Mouse (Mus musculus): ENCODE results near the gene Zyg11b. TPM values are rescaled to one million over a fixed set of nuclear protein-coding genes. Genes with fewer than 3 reads are reported as not detected.
A peak's percentile ranks its signal among the peaks of the same experiment; 100 is the strongest.

The Zyg11b gene
- polyA plus RNA-seq, 1 experiment from 2014 or later: 37.6 TPM

DNA sequence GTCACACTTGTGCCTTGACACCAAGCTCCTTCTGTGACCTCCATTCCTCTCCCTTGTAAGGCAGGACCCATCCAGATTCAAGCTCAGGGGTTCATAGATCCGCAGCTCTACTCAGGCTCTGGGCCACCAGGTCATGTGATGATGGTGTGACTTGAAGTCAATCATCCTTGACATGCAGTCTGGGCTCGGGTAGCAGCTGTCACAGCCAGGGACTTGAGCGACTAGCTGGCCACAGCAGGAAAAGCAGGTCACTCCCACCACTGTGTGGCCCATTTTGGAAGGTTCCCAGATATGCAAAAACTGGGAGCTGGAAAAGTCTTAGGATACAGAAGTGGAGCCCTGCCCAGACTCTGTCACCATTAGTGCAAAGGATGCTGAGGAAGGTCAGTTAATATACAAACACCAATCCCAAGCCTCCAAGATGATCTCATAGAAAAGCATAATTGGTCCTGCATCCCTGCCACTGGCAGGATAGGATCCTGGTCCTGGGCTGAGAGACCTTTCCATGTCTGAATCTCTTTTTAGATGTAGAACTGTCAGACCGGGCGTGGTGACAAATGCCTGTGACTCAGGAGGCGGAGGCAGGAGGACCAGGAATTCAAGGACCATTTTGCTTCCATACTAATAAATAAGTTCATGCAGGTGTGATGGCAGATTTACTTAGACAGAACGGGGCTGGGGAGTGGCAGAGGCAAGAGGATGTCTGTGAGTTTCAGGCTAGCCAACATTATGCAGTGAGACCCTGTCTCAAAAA is 19.9 kb upstream of the Zyg11b start:
- Histone ChIP-seq H3K9ac (replicated peaks; ENCODE audit: low read depth, low read length) (no peak overlapping the region), H3K36me3 (ENCODE audit: control insufficient read depth, insufficient read depth) (no peaks in the 10 kb centered on the region), H3K27me3 (replicated peaks; ENCODE audit: control insufficient read depth, insufficient read depth, low read length) (no peaks in the 10 kb centered on the region), H3K27ac (ENCODE audit: low read length) (no peak overlapping the region), H3K9me3 (ENCODE audit: control insufficient read depth, low read length) (0 out of 2 replicates have a peak, but pooled peaks cover 2% of the 10 kb centered on the region), H3K4me3 (replicated peaks; ENCODE audit: low read length) (no peak overlapping the region), H3K4me2 (ENCODE audit: low read length) (no peak overlapping the region), H3K4me1 (replicated peaks; ENCODE audit: control insufficient read depth, insufficient read depth, low read length) (no peaks in the 10 kb centered on the region)
- ATAC-seq: no peak
- 81% methylated on average over 7 of the region's 7 CpGs for WGBS

DNA sequence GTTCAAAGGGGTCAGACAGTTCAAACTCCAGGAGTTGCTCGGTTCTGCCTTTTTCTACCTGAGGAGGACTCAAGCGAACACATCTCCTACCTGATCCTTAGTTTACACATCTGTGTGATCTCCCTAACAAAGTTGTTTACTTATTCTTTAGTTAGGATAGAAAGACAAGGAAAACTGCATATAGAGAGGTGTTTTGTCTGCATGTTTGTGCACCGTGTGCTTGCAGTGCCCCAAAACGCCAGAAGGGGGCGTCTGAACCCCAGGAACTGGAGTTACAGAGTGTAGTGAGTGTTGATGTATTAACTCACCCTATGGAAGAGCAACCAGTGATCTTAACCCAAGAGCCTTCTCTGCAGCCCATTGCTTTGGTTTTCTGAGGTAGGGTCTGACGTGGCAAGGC is 18.9 kb upstream of the Zyg11b start:
- H3K27ac ChIP-seq (ENCODE audit: low read length): no peak overlapping the region
- H3K4me3 ChIP-seq (replicated peaks; ENCODE audit: low read length): no peak overlapping the region
- H3K36me3 ChIP-seq (ENCODE audit: control insufficient read depth, insufficient read depth): no peaks in the 10 kb centered on the region
- 73% methylated on average over 6 of the region's 6 CpGs for WGBS
- ATAC-seq: no peak
- no peaks in the 10 kb centered on the region for H3K27me3 ChIP-seq (replicated peaks; ENCODE audit: control insufficient read depth, insufficient read depth, low read length)
- H3K9me3 ChIP-seq (ENCODE audit: control insufficient read depth, low read length): 0 out of 2 replicates have a peak, but pooled peaks cover 2% of the 10 kb centered on the region
- no peaks in the 10 kb centered on the region for H3K4me1 ChIP-seq (replicated peaks; ENCODE audit: control insufficient read depth, insufficient read depth, low read length)
- H3K9ac ChIP-seq (replicated peaks; ENCODE audit: low read depth, low read length): no peak overlapping the region
- H3K4me2 ChIP-seq (ENCODE audit: low read length): no peak overlapping the region

DNA sequence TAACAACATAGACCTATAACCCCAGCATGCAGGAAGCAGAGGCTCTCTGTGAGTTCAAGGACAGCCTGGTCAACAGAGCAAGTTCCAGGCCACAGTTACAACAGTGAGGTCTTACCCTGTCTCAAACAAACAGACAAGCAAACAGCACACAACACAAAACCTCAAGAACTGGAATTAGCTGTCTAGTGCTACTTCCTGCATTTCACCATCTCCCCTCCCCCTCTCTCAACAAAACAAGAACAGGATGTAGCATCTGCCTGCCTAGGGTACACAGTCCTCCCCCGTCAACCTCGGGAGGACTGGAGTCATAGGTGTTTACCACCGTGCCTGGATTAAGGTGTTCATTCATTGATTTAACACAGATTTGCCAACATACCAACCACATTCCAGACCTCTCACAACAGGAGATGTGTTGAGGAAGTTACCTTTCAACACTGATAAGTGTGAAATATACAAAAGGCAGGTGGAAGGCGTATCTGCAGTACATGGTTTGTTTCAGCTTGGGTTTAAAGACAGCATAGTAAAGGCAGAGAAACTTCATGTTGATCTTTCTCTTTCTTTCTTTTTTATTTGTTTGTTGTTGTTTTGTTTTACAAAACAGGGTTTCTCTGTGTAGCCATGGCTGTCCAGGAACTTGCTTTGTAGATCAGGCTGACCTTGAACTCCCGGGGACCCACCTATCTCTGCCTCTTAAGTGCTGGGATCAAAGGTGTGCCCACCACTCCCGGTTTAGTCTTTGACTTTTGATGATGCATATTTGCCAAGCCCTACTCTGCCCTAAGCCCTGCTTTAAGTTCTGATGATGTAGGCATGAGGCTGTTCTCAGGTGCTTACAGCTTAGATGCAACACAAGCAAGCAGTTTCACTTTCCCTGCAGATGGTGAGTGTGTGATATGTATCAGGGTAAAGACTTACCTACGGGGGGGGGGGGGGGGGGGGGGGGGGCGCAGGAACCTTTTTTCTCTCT is 18.0 kb upstream of the Zyg11b start:
- Histone ChIP-seq H3K4me1 (replicated peaks; ENCODE audit: control insufficient read depth, insufficient read depth, low read length) (no peaks in the 10 kb centered on the region), H3K27me3 (replicated peaks; ENCODE audit: control insufficient read depth, insufficient read depth, low read length) (no peaks in the 10 kb centered on the region), H3K36me3 (ENCODE audit: control insufficient read depth, insufficient read depth) (no peaks in the 10 kb centered on the region), H3K9ac (replicated peaks; ENCODE audit: low read depth, low read length) (no peak overlapping the region), H3K4me2 (ENCODE audit: low read length) (no peak overlapping the region), H3K4me3 (replicated peaks; ENCODE audit: low read length) (no peak overlapping the region), H3K9me3 (ENCODE audit: control insufficient read depth, low read length) (0 out of 2 replicates have a peak, but pooled peaks cover 2% of the 10 kb centered on the region), H3K27ac (ENCODE audit: low read length) (no peak overlapping the region)
- WGBS: 84% methylated on average over 7 of the region's 8 CpGs
- no peak for ATAC-seq

DNA sequence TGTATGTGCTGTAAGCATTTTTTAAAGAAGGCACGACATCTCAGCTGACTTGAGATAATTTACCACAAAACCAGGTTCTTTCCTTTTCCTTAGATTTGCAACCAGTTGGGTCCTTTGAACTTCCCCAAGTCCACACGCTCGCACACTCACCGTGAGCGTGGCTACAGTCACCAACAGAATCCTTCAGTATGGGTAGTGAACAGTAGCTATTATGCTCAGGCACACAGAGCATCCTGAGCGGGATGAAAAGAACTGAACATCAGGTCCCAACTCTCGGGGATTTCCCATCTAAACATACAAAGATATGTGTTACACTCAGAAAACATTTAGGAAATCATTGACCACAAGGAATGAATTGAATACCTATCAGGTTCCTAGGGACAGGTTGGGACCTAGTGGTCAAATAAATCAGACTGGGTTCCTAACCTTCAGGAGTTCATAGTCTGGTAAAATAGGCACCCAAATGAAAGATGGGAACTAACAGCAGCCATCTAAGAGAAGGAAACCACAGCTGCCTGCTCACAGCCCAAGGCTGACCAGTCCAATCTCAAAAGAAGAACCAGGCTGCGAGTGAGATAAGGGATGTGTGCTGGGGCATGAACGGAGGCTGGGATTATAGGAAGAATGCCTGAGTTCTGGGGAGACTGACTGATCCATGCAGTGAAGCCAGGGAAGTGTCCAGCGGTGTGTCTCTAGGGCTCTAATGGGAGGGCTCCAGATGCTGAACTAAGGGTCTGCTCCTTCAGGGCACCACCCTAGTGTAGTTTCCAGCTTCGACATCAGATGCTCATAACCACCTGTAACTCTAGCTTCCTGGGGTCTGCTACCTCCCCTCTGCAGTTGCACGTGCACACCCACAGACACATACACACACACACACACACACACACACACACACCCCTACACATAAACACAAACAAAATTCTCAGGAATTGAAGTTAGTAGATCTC is 17.0 kb upstream of the Zyg11b start:
- Histone ChIP-seq H3K36me3 (ENCODE audit: control insufficient read depth, insufficient read depth) (no peaks in the 10 kb centered on the region), H3K9me3 (ENCODE audit: control insufficient read depth, low read length) (0 out of 2 replicates have a peak, but pooled peaks cover 2% of the 10 kb centered on the region), H3K9ac (replicated peaks; ENCODE audit: low read depth, low read length) (no peak overlapping the region), H3K27ac (ENCODE audit: low read length) (no peak overlapping the region), H3K4me1 (replicated peaks; ENCODE audit: control insufficient read depth, insufficient read depth, low read length) (no peaks in the 10 kb centered on the region), H3K4me3 (replicated peaks; ENCODE audit: low read length) (no peak overlapping the region), H3K4me2 (ENCODE audit: low read length) (no peak overlapping the region), H3K27me3 (replicated peaks; ENCODE audit: control insufficient read depth, insufficient read depth, low read length) (no peaks in the 10 kb centered on the region)
- WGBS: 86% methylated on average over 12 of the region's 12 CpGs
- no peak for ATAC-seq

DNA sequence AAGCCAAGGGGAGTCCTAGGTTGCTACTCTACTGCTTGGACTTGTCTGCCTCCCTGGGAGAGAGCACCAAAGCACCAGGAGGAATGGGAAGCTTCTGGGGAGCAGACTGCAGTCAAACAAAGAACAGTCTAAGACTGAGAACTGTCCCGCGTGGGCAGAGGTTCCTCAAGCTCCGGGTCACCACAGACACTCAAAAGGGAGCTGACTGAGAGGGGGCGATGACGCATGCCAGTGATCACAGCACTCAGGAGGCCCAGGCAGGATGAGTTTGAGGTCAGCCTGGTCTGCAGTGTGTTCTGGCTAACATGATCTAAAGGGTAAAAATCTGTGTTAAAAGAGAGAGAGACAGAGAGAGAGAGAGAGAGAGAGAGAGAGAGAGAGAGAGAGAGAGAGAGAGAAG is 13.1 kb upstream of the Zyg11b start:
- WGBS: 73% methylated on average over 5 of the region's 5 CpGs

DNA sequence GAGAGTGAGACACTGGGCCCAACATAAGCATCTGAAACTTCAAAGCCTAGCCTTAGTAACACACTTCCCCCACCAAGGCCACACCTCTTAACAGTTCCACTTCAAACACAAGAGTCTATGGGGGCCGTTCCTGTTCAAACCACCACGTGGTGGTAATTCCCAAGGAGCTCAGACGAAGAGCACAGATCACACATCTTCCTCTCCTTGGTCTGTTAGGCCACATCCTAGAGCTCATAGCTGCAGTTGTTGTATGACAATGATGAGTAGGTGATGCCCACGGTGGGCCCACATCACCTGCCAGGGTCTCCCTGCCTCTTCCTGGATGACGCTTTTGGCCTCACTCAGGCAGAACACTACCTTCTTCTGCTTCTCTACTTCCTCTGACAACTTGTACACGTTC is 9.8 kb upstream of the Zyg11b start:
- H3K4me3 ChIP-seq (replicated peaks; ENCODE audit: low read length): no peak overlapping the region
- no peak overlapping the region for H3K27ac ChIP-seq (ENCODE audit: low read length)
- no peak for ATAC-seq
- H3K4me1 ChIP-seq (replicated peaks; ENCODE audit: control insufficient read depth, insufficient read depth, low read length): no peaks in the 10 kb centered on the region
- no peaks in the 10 kb centered on the region for H3K36me3 ChIP-seq (ENCODE audit: control insufficient read depth, insufficient read depth)
- H3K9me3 ChIP-seq (ENCODE audit: control insufficient read depth, low read length): no peaks in the 10 kb centered on the region
- no peaks in the 10 kb centered on the region for H3K27me3 ChIP-seq (replicated peaks; ENCODE audit: control insufficient read depth, insufficient read depth, low read length)
- H3K9ac ChIP-seq (replicated peaks; ENCODE audit: low read depth, low read length): no peak overlapping the region
- no peak overlapping the region for H3K4me2 ChIP-seq (ENCODE audit: low read length)
- WGBS: 85% methylated on average over 6 of the region's 6 CpGs

More for the DNA sequence above, 13.1 kb upstream of the Zyg11b start:
- no peak overlapping the region for H3K27ac ChIP-seq (ENCODE audit: low read length)
- H3K9ac ChIP-seq (replicated peaks; ENCODE audit: low read depth, low read length): no peak overlapping the region
- ATAC-seq: no peak
- H3K4me2 ChIP-seq (ENCODE audit: low read length): no peak overlapping the region
- no peaks in the 10 kb centered on the region for H3K9me3 ChIP-seq (ENCODE audit: control insufficient read depth, low read length)
- H3K36me3 ChIP-seq (ENCODE audit: control insufficient read depth, insufficient read depth): no peaks in the 10 kb centered on the region
- H3K4me3 ChIP-seq (replicated peaks; ENCODE audit: low read length): no peak overlapping the region
- no peaks in the 10 kb centered on the region for H3K27me3 ChIP-seq (replicated peaks; ENCODE audit: control insufficient read depth, insufficient read depth, low read length)
- no peaks in the 10 kb centered on the region for H3K4me1 ChIP-seq (replicated peaks; ENCODE audit: control insufficient read depth, insufficient read depth, low read length)

DNA sequence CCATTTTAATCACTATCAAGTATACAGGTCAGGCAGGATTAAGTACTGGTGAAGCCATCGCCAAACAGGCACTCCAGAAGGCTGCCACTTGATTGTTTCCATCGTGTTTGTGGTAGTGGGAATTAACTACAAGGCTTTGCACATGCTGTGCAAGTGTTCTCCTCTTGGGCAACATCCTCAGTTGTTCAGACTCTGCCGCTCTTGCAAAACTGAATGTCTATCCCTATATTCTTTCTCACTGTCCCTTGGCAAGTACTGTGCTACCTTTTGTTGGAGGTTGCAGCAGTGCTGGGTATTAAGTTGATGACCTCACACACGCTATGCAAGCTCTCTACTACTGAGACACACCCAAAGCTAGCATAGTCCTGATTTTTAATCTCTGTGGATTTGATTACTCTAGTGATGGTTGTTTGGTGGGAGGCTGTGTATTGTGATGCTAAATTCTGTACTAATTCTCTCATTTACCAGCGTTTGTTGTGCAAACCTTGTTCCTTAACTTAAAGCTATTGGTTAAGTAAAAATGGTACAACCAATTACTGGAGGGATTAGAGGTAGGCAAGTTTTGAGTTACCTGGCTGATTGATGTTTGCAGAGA is 1.5 kb upstream of the Zyg11b start:
- Histone ChIP-seq H3K4me3 (replicated peaks; ENCODE audit: low read length) (no peak overlapping the region), H3K27me3 (replicated peaks; ENCODE audit: control insufficient read depth, insufficient read depth, low read length) (no peaks in the 10 kb centered on the region), H3K4me2 (ENCODE audit: low read length) (no peak overlapping the region), H3K9ac (replicated peaks; ENCODE audit: low read depth, low read length) (no peak overlapping the region), H3K27ac (ENCODE audit: low read length) (no peak overlapping the region), H3K4me1 (replicated peaks; ENCODE audit: control insufficient read depth, insufficient read depth, low read length) (peaks cover 21% of the 10 kb centered on the region), H3K9me3 (ENCODE audit: control insufficient read depth, low read length) (0 out of 2 replicates have a peak, but pooled peaks cover 5% of the 10 kb centered on the region), H3K36me3 (ENCODE audit: control insufficient read depth, insufficient read depth) (no peaks in the 10 kb centered on the region)
- ATAC-seq: no peak
- 72% methylated on average over 5 of the region's 5 CpGs for WGBS

DNA sequence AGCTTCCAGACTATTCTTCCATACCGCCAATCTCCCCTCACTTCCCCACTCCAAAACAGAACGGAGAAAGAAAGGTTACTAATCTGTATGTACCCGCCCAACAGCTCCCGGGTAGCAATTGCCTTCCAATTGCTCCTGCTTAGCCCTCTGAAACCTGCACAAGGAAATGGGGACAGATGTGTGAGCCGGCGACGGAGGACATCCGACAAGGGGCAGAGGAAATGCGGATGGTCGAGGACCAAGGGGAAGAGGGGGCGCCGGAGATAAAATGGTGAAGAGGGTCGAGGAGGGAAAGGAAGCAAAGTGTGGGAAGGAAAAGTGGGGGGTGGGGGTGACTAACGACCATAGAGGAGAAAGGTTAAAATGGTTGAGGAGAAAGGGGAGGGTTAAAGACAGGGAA is 630 bp downstream of the Zyg11b start:
- H3K9me3 ChIP-seq (ENCODE audit: control insufficient read depth, low read length): 0 out of 2 replicates have a peak, but pooled peaks cover 2% of the 10 kb centered on the region
- H3K9ac ChIP-seq (replicated peaks; ENCODE audit: low read depth, low read length): peak overlapping the region; percentile 95
- peak overlapping the region; percentile 92 for H3K27ac ChIP-seq (ENCODE audit: low read length)
- peak overlapping the region; percentile 79 for H3K4me2 ChIP-seq (ENCODE audit: low read length)
- WGBS: 0% methylated on average over 14 of the region's 14 CpGs
- no peaks in the 10 kb centered on the region for H3K36me3 ChIP-seq (ENCODE audit: control insufficient read depth, insufficient read depth)
- peak overlapping the region; percentile 95 for H3K4me3 ChIP-seq (replicated peaks; ENCODE audit: low read length)
- H3K27me3 ChIP-seq (replicated peaks; ENCODE audit: control insufficient read depth, insufficient read depth, low read length): no peaks in the 10 kb centered on the region
- peaks cover 21% of the 10 kb centered on the region for H3K4me1 ChIP-seq (replicated peaks; ENCODE audit: control insufficient read depth, insufficient read depth, low read length)
- ATAC-seq: peak; percentile 3
